Mouse (Mus musculus) limb, embryonic 12.5 days (tissue): ENCODE results near the gene Fbxl20. TPM values are rescaled to one million over a fixed set of nuclear protein-coding genes. Genes with fewer than 3 reads are reported as not detected.

ENCODE experiments used
- ATAC-seq: fragments of 200-750 bp; cut with Nextera tagmentation; 2 replicates; pipeline ENCODE4 v1.8.0; 2017; ENCODE audit warnings: low read depth, moderate TSS enrichment; ENCODE audit not compliant: insufficient number of reproducible peaks, insufficient read depth, low FRiP score, low TSS enrichment
- H3K27ac ChIP-seq: fragments of 300-500 bp; sonication (generic); 2 replicates; pipeline ENCODE4 v1.5.1; 2016; ENCODE audit warnings: mild to moderate bottlenecking, moderate library complexity
- H3K27me3 ChIP-seq: fragments of 300-500 bp; sonication (generic); 2 replicates; pipeline ENCODE4 v1.6.1; 2016; ENCODE audit warnings: mild to moderate bottlenecking, moderate library complexity
- H3K36me3 ChIP-seq: fragments of 300-500 bp; sonication (generic); 2 replicates; pipeline ENCODE4 v1.6.1; 2016; ENCODE audit warnings: mild to moderate bottlenecking, moderate library complexity
- H3K4me1 ChIP-seq: fragments of 300-500 bp; sonication (generic); replicated peaks from 2 replicates; pipeline ENCODE4 v1.6.1; 2016
- H3K4me2 ChIP-seq: fragments of 300-500 bp; sonication (generic); 2 replicates; pipeline ENCODE4 v1.6.1; 2016; ENCODE audit warnings: mild to moderate bottlenecking, moderate library complexity
- H3K4me3 ChIP-seq: fragments of 300-500 bp; sonication (generic); replicated peaks from 2 replicates; pipeline ENCODE4 v1.5.1; 2016; ENCODE audit warnings: mild to moderate bottlenecking
- H3K9ac ChIP-seq: fragments of 300-500 bp; sonication (generic); replicated peaks from 2 replicates; pipeline ENCODE4 v1.6.1; 2016; ENCODE audit warnings: mild to moderate bottlenecking, moderate library complexity
- H3K9me3 ChIP-seq: fragments of 300-500 bp; sonication (generic); 2 replicates; pipeline ENCODE4 v1.6.1; 2016; ENCODE audit warnings: mild to moderate bottlenecking, moderate library complexity
- WGBS: fragments of 180-500 bp; shearing (Covaris S2); methylation state at CpG from one replicate; pipeline ENCODE4 v1.1.7; 2016; 5-methylcytosine and 5-hydroxymethylcytosine counted together
- polyA plus RNA-seq: library from polyadenylated mRNA; unstranded; fragments of >200 nt; fragmentation: Nextera tagmentation; extraction: Ambion mirVana; gene quantifications from 2 replicates; pipeline ENCODE4 v1.2.1, GENCODE M21; 2016

Fbxl20 gene
- polyA plus RNA-seq, 1 experiment from 2014 or later, result 25.9 TPM

DNA sequence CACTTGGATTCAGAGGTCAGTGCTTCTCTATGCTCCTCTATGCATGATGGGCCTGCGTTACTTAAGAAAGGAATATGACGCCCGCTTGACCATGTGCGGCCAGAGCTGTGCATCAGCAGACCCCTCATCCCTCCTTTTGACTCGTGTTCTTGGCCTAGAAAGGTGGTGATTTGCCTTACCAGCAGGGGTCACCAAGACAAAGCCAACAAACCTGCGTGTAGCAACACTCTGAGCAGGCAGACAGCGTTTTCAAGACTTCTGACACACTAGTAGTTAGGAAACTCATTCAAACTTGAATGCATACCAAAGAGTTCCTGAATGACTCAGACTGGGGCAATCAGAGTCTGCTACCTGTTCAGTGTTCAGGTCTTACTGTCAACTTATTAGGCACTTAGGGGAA lies 63.6 kb downstream of the Fbxl20 start:
- Histone ChIP-seq H3K27me3 (no peaks in the 10 kb centered on the region), H3K9me3 (no peaks in the 10 kb centered on the region), H3K36me3 (peaks cover 66% of the 10 kb centered on the region), H3K4me1 (peaks cover 4% of the 10 kb centered on the region), H3K9ac (no peak overlapping the region), H3K4me3 (no peak overlapping the region), H3K4me2 (no peak overlapping the region), H3K27ac (no peak overlapping the region)
- ATAC-seq, result no peak
- 74% methylated on average over 7 of the region's 7 CpGs for WGBS

DNA sequence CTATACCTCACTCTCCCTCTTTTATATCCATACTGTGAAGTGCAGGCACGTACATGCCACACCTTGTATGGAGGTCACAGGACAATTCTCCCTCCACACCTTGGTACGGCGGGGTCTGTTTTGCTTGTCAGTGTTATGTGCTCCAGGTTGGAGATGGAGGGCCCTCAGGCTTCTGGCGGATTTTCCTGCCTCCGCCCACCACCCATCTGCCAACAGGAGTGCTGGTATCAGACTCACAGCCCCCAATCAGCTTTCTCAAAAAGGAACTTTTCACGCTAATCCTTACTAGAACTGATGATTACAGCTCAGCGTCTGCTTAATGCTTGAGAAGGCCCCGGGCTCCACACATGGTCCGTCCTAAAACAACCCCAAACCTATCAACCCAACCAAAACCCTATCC lies 64.1 kb downstream of the Fbxl20 start:
- H3K4me3 ChIP-seq, result no peak overlapping the region
- no peak overlapping the region for H3K9ac ChIP-seq
- H3K4me2 ChIP-seq, result no peak overlapping the region
- peaks cover 63% of the 10 kb centered on the region for H3K36me3 ChIP-seq
- no peak overlapping the region for H3K27ac ChIP-seq
- peaks cover 4% of the 10 kb centered on the region for H3K4me1 ChIP-seq
- H3K9me3 ChIP-seq, result peaks cover under 1% of the 10 kb centered on the region; the same call in 1 of the 2 replicates
- no peak for ATAC-seq
- 92% methylated on average over 9 of the region's 9 CpGs for WGBS
- H3K27me3 ChIP-seq, result no peaks in the 10 kb centered on the region

DNA sequence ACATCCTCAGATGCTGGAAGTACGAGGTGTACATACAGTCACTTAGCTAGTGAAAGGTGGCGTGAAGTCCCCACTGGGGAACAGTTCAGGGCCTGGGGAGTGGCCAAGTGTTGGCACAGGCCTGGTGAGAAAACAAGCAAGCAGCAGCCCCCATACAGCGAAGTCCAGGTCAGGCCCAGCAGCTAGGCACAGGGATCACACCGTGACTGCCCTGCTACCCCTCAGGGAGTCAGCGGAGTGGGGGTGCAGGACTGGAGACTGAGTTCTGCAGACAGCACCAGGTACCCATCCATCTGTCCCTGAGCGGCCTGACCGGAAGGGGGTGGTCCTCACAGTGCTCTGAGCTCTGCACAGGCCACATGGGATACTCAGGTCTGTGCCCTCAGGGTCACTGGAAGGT lies 67.5 kb downstream of the Fbxl20 start:
- 84% methylated on average over 7 of the region's 7 CpGs for WGBS
- no peak for ATAC-seq

DNA sequence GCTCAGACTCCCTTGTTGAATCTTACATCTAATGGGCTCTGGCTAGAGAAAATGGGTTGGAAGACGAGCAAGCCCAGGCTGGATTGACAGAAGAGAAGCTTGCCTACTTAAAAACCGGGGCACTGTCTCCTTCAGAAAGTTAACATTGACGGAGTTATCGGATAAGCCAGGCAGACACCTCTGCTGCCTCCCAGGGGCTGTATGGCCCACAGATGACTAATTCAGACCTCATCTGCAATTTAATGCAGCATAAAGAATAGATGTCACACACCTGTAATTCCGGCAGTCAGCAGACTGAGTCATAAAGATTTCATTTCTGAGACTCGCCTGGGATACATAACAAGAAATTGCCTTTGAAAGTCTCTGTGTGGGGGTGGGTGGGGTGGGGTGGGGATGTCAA lies 69.8 kb downstream of the Fbxl20 start:
- H3K9ac ChIP-seq, result no peak overlapping the region
- H3K4me1 ChIP-seq, result no peaks in the 10 kb centered on the region
- H3K36me3 ChIP-seq, result peaks cover 19% of the 10 kb centered on the region; the same call in 1 of the 2 replicates
- H3K4me2 ChIP-seq, result no peak overlapping the region
- ATAC-seq, result no peak
- no peak overlapping the region for H3K4me3 ChIP-seq
- 90% methylated on average over 6 of the region's 6 CpGs for WGBS
- H3K9me3 ChIP-seq, result peaks cover 3% of the 10 kb centered on the region; the same call in 1 of the 2 replicates
- no peak overlapping the region for H3K27ac ChIP-seq
- H3K27me3 ChIP-seq, result 0 out of 2 replicates have a peak, but pooled peaks cover 4% of the 10 kb centered on the region

More for the DNA sequence above, 67.5 kb downstream of the Fbxl20 start:
- Histone ChIP-seq H3K9me3 (peaks cover 3% of the 10 kb centered on the region; the same call in 1 of the 2 replicates), H3K27ac (no peak overlapping the region), H3K27me3 (no peaks in the 10 kb centered on the region), H3K4me1 (no peaks in the 10 kb centered on the region), H3K36me3 (peaks cover 31% of the 10 kb centered on the region), H3K4me3 (no peak overlapping the region), H3K4me2 (no peak overlapping the region), H3K9ac (no peak overlapping the region)

DNA sequence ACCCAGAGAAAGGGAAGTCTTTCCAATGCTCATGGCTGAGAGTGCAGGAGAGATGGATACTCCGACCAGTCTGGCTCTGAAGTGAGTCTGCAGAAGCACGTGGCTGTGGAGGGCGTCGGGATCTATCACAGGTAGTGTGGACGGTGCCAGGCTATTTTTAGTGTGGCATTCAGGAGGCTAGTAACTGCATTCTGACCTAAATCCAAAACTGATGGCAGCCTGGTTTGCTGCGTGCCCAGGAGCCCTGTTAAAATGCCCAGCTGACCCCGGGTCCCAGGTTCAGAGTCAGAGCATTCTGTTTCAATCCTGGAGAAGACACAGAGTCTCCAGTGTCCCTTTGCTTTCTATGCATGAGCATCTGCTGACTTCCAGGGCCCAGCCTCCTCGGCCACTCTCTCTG lies 73.1 kb downstream of the Fbxl20 start:
- ATAC-seq, result no peak
- Histone ChIP-seq H3K36me3 (peaks cover 7% of the 10 kb centered on the region; the same call in 1 of the 2 replicates), H3K9ac (no peak overlapping the region), H3K4me2 (no peak overlapping the region), H3K4me1 (0 out of 2 replicates have a peak, but pooled peaks cover 2% of the 10 kb centered on the region), H3K27ac (no peak overlapping the region), H3K9me3 (peaks cover 3% of the 10 kb centered on the region; the same call in 1 of the 2 replicates), H3K4me3 (no peak overlapping the region), H3K27me3 (0 out of 2 replicates have a peak, but pooled peaks cover 4% of the 10 kb centered on the region)
- 81% methylated on average over 8 of the region's 8 CpGs for WGBS

DNA sequence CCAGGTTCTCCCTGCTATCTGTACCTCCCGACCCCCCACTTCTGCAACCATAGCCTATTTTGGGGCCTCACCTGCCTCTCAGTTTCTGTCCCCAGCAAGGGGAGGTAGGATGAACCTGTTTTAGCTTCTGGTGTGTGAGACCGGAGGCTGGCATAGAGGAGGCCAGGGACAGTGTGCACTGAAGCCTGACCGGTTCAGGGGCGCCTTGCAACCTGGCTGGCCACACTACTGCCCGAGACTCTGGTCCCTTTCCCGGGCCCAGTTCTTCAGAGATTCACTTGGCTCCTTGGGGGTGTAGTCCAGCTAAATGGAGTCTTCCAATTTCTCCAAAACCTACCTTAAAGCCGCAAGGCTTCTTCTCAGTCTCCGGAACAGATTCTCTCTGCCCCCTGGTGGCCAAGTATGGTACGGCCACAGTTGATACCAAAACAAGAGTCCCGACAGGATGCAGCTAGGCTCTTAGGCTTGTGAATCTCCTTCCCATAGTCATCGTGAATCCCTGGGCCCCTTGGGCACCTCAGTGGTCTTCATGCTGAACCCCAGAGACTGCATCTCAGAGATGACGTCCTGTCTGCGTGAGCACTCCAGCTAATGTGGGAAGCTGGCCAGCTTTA lies 74.9 kb downstream of the Fbxl20 start:
- Histone ChIP-seq H3K4me2 (no peak overlapping the region), H3K9me3 (no peaks in the 10 kb centered on the region), H3K9ac (no peak overlapping the region), H3K4me3 (no peak overlapping the region), H3K4me1 (0 out of 2 replicates have a peak, but pooled peaks cover 2% of the 10 kb centered on the region), H3K27me3 (0 out of 2 replicates have a peak, but pooled peaks cover 4% of the 10 kb centered on the region), H3K36me3 (no peaks in the 10 kb centered on the region), H3K27ac (no peak overlapping the region)
- 21% methylated on average over 13 of the region's 13 CpGs for WGBS
- no peak for ATAC-seq

DNA sequence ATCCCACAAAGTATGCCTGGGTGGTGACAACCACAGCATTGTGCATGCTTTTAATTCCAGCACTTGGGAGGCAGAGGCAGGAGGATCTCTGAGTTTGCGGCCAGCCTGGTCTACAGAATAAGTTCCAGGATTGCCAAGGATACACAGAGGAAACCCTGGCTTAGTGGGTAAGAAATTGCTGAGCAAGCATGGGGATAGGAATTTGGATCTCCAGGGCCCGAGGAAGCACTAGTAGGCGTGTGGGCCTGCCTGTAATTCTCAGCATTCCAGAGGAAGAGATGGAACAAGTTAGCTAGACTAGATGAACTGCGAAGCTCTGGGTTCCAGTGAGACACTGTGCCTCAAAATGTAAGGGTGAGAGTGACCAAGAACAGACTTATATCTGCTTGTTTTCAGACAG lies 76.8 kb downstream of the Fbxl20 start:
- Histone ChIP-seq H3K27me3 (0 out of 2 replicates have a peak, but pooled peaks cover 4% of the 10 kb centered on the region), H3K9me3 (no peaks in the 10 kb centered on the region), H3K36me3 (no peaks in the 10 kb centered on the region), H3K9ac (no peak overlapping the region), H3K4me2 (no peak overlapping the region), H3K4me1 (0 out of 2 replicates have a peak, but pooled peaks cover 2% of the 10 kb centered on the region), H3K4me3 (no peak overlapping the region), H3K27ac (no peak overlapping the region)
- ATAC-seq, result no peak
- WGBS, result 91% methylated on average over 4 of the region's 4 CpGs

DNA sequence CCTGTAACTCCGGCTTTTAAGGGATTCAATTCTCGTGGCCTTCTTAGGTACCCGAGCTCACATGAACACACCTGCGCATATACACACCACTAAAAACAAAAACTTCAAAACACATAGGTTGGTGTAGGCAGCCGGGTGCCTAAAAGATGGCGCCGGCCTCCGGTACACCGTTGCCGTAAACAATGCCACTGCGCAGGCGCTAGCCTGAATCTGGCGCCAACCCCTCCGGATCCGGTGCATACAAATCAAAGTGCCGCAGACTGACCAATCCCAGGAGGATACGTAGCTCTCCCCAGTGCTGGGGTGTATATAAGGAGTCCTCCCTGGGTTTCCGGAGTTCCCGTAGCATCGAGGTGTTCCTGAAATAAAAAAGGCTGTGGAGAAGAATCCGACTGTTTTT lies 82.9 kb downstream of the Fbxl20 start:
- no peak overlapping the region for H3K4me3 ChIP-seq
- H3K9ac ChIP-seq, result no peak overlapping the region
- no peak for ATAC-seq
- no peaks in the 10 kb centered on the region for H3K36me3 ChIP-seq
- H3K27ac ChIP-seq, result no peak overlapping the region
- 0 out of 2 replicates have a peak, but pooled peaks cover 5% of the 10 kb centered on the region for H3K27me3 ChIP-seq
- peaks cover 13% of the 10 kb centered on the region; the same call in 1 of the 2 replicates for H3K9me3 ChIP-seq
- 98% methylated on average over 21 of the region's 21 CpGs for WGBS
- H3K4me2 ChIP-seq, result no peak overlapping the region
- H3K4me1 ChIP-seq, result no peaks in the 10 kb centered on the region

DNA sequence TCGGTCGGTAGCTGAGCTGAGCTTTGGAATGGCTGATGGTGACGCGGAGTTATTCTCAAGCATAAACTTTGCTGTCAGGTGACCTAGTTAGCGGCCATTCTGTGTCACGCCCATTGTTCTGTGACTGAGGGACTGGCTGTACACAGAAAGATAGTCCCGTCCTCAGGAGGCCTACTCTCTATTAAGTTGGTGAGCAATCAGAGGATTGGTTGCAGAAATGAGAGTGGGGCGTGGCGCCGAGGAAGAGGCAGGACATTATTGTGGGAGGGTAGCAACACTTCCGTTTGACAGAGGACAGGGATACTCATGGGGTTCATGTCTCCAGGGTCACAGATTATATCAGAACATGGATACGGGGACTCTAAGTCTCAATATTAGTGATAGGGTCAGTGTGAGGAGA lies 84.0 kb downstream of the Fbxl20 start:
- Histone ChIP-seq H3K36me3 (no peaks in the 10 kb centered on the region), H3K9ac (no peak overlapping the region), H3K27ac (no peak overlapping the region), H3K27me3 (0 out of 2 replicates have a peak, but pooled peaks cover 5% of the 10 kb centered on the region), H3K4me3 (no peak overlapping the region), H3K4me2 (no peak overlapping the region), H3K4me1 (no peaks in the 10 kb centered on the region), H3K9me3 (peaks cover 13% of the 10 kb centered on the region; the same call in 1 of the 2 replicates)
- 93% methylated on average over 12 of the region's 12 CpGs for WGBS
- no peak for ATAC-seq

DNA sequence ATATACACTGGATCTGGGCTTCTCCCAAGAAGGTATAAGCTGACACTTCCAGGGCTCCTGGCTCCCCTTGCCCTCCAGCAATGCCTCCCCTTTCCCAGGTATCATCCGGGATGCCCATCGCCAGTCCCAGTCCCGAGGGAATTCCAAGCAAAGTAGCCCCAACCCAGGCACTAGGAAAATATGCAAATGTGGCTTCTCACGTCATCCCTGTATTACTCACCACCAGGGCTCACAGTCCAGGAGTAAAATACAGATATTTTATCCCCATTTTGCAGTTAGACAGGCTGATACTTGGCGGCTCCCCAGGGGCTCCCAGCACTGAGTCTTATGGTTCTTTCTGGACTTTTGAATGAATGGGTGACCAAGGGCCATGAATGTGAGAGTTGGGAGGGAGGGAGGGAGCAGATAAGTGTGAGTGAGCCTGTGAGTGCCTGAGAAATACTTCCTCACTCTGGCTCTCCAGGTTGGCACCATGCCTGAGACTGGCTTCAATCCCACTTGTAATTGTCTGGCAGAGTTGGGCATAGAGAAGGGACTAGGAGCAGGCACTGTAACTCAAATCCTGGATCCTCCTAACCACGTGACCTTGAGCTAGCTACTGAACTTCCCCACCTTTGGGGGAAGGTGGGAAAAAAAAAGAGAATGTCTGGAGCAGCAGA lies 88.2 kb downstream of the Fbxl20 start:
- Histone ChIP-seq H3K27ac (no peak overlapping the region), H3K4me1 (peaks cover 6% of the 10 kb centered on the region; the same call in 1 of the 2 replicates), H3K9me3 (peaks cover 7% of the 10 kb centered on the region; the same call in 1 of the 2 replicates), H3K9ac (no peak overlapping the region), H3K4me2 (no peak overlapping the region), H3K27me3 (peaks cover 12% of the 10 kb centered on the region), H3K36me3 (no peaks in the 10 kb centered on the region), H3K4me3 (no peak overlapping the region)
- WGBS, result 64% methylated on average over 6 of the region's 6 CpGs
- ATAC-seq, result no peak

DNA sequence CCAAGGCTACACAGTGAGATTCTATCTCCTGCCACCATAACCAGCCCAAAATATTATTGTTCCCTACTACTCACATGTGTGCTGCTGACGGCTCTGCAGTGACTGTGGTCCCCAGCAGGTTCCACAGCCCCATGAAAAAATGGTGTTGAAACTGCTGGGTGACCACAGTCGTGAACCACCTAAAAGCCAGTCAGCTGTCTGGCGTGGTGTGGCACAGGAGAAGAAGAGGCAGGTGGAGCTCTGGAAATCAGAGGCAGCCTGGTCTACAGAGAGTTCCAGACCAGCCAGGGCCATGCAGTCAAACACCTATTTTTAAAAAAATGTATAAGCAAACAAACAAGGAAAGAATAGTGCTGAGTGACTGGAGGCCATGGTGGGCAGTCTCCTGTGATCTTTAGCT lies 88.8 kb downstream of the Fbxl20 start:
- Histone ChIP-seq H3K36me3 (no peaks in the 10 kb centered on the region), H3K27me3 (peaks cover 12% of the 10 kb centered on the region), H3K4me3 (no peak overlapping the region), H3K9ac (no peak overlapping the region), H3K9me3 (peaks cover 1% of the 10 kb centered on the region; the same call in 1 of the 2 replicates), H3K4me2 (no peak overlapping the region), H3K4me1 (peaks cover 6% of the 10 kb centered on the region; the same call in 1 of the 2 replicates), H3K27ac (no peak overlapping the region)
- WGBS, result 74% methylated on average over 3 of the region's 3 CpGs
- ATAC-seq, result no peak
